Mouse (Mus musculus) CH12.LX (cell line): ENCODE measurements around the gene Lbp.

Experiments used
- CTCF ChIP-seq, 2 experiments: IDR thresholded peaks in 1 of 2; conservative IDR thresholded peaks in 1 of 2; 2 replicates each; pipeline ENCODE4 v1.5.1; 2011 to 2012; ENCODE audit warnings: low read depth in 2 of 2, low read length in 2 of 2, improper control_type of control experiment in 1 of 2, inconsistent platforms in 1 of 2, mild to moderate bottlenecking in 1 of 2, moderate library complexity in 1 of 2
- ELF1 ChIP-seq: IDR thresholded peaks from 2 replicates; pipeline ENCODE4 v1.6.1; 2014; ENCODE audit warnings: low read depth, mild to moderate bottlenecking, inconsistent platforms, low read length, improper control_type of control experiment
- EP300 ChIP-seq: IDR thresholded peaks from 2 replicates; pipeline ENCODE4 v1.6.1; 2011; ENCODE audit warnings: low read length, improper control_type of control experiment
- HCFC1 ChIP-seq: IDR thresholded peaks from 2 replicates; pipeline ENCODE4 v1.6.1; 2012; ENCODE audit warnings: low read depth, mild to moderate bottlenecking, inconsistent platforms, low read length, improper control_type of control experiment
- MAFK ChIP-seq: IDR thresholded peaks from 2 replicates; pipeline ENCODE4 v1.6.1; 2011; ENCODE audit warnings: low read length, improper control_type of control experiment; ENCODE audit not compliant: insufficient replicate concordance
- MEF2A ChIP-seq: IDR thresholded peaks from 2 replicates; pipeline ENCODE4 v1.6.1; 2014; ENCODE audit warnings: low read depth, mild to moderate bottlenecking, inconsistent platforms, low read length, improper control_type of control experiment, borderline replicate concordance
- MXI1 ChIP-seq: IDR thresholded peaks from 2 replicates; pipeline ENCODE4 v1.6.1; 2011; ENCODE audit warnings: mild to moderate bottlenecking, low read depth, low read length, improper control_type of control experiment
- POLR2A ChIP-seq: IDR thresholded peaks from 2 replicates; pipeline ENCODE4 v1.6.1; 2011; ENCODE audit warnings: low read depth, mild to moderate bottlenecking, improper control_type of control experiment, low read length
- POLR2AphosphoS2 ChIP-seq: IDR thresholded peaks from 2 replicates; pipeline ENCODE4 v1.6.1; 2011; ENCODE audit warnings: low read depth, low read length, improper control_type of control experiment
- RCOR1 ChIP-seq: conservative IDR thresholded peaks from 2 replicates; pipeline ENCODE4 v1.6.1; 2012; ENCODE audit warnings: low read depth, mild to moderate bottlenecking, inconsistent platforms, low read length, improper control_type of control experiment
- TBP ChIP-seq: conservative IDR thresholded peaks from 2 replicates; pipeline ENCODE4 v1.6.1; 2011; ENCODE audit warnings: low read depth, low read length, improper control_type of control experiment
- UBTF ChIP-seq: IDR thresholded peaks from 2 replicates; pipeline ENCODE4 v1.6.1; 2012; ENCODE audit warnings: low read depth, mild to moderate bottlenecking, inconsistent platforms, low read length, improper control_type of control experiment, moderate library complexity
- ZKSCAN1 ChIP-seq: IDR thresholded peaks from 2 replicates; pipeline ENCODE4 v1.6.1; 2012; ENCODE audit warnings: low read depth, inconsistent platforms, low read length, improper control_type of control experiment, borderline replicate concordance
- ZNF384 ChIP-seq: IDR thresholded peaks from 2 replicates; pipeline ENCODE4 v1.6.1; 2012; ENCODE audit warnings: low read depth, low read length, improper control_type of control experiment, inconsistent platforms

- TF ChIP-seq EP300 (no peak), POLR2AphosphoS2 (no peak), CTCF (conservative IDR thresholded peaks at IDR 0.05 in 1 of 2, IDR thresholded peaks at IDR 0.05 in 1 of 2; ENCODE audit: low read depth in 2 of 2, low read length in 2 of 2) (peak; percentile 78 to 96), TBP (no peak), HCFC1 (no peak), MEF2A (peak; percentile 44; the same call in 1 of the 2 replicates), MXI1 (no peak), ZNF384 (no peak), POLR2A (no peak), UBTF (no peak), ZKSCAN1 (no peak), ELF1 (no peak), MAFK (no peak), RCOR1 (no peak)
These were observed 33.8 kb downstream of the Lbp start for GRCm38 (mm10) chr2:158339948-158340564.
